Mouse (Mus musculus) CH12.LX (cell line): Measurements from ENCODE around the gene Olfr282.

Experiments
- CTCF ChIP-seq, 2 experiments: IDR thresholded peaks in 1 of 2; conservative IDR thresholded peaks in 1 of 2; 2 replicates each; pipeline ENCODE4 v1.5.1; 2011 to 2012; ENCODE audit warnings: low read depth in 2 of 2, low read length in 2 of 2, improper control_type of control experiment in 1 of 2, inconsistent platforms in 1 of 2, mild to moderate bottlenecking in 1 of 2, moderate library complexity in 1 of 2
- E2F4 ChIP-seq: IDR thresholded peaks from 2 replicates; pipeline ENCODE4 v1.6.1; 2011; ENCODE audit warnings: low read depth, low read length, improper control_type of control experiment; ENCODE audit not compliant: insufficient replicate concordance
- EP300 ChIP-seq: IDR thresholded peaks from 2 replicates; pipeline ENCODE4 v1.6.1; 2011; ENCODE audit warnings: low read length, improper control_type of control experiment
- IRF4 ChIP-seq: IDR thresholded peaks from 2 replicates; pipeline ENCODE4 v1.6.1; 2014; ENCODE audit warnings: low read depth, mild to moderate bottlenecking, inconsistent platforms, low read length, improper control_type of control experiment
- MAFK ChIP-seq: IDR thresholded peaks from 2 replicates; pipeline ENCODE4 v1.6.1; 2011; ENCODE audit warnings: low read length, improper control_type of control experiment; ENCODE audit not compliant: insufficient replicate concordance
- MAZ ChIP-seq: IDR thresholded peaks from 2 replicates; pipeline ENCODE4 v1.6.1; 2012; ENCODE audit warnings: low read depth, mild to moderate bottlenecking, inconsistent platforms, low read length, improper control_type of control experiment, moderate library complexity
- POLR2A ChIP-seq: IDR thresholded peaks from 2 replicates; pipeline ENCODE4 v1.6.1; 2011; ENCODE audit warnings: low read depth, mild to moderate bottlenecking, improper control_type of control experiment, low read length
- RAD21 ChIP-seq: IDR thresholded peaks from 2 replicates; pipeline ENCODE4 v1.6.1; 2011; ENCODE audit warnings: low read depth, mild to moderate bottlenecking, low read length, improper control_type of control experiment, moderate library complexity
- TCF12 ChIP-seq: IDR thresholded peaks from 2 replicates; pipeline ENCODE4 v1.6.1; 2014; ENCODE audit warnings: low read depth, mild to moderate bottlenecking, inconsistent platforms, low read length, improper control_type of control experiment
- USF2 ChIP-seq: conservative IDR thresholded peaks from 2 replicates; pipeline ENCODE4 v1.6.1; 2011; ENCODE audit warnings: low read depth, low read length, improper control_type of control experiment
- ZNF384 ChIP-seq: IDR thresholded peaks from 2 replicates; pipeline ENCODE4 v1.6.1; 2012; ENCODE audit warnings: low read depth, low read length, improper control_type of control experiment, inconsistent platforms

- no peak for TF ChIP-seq EP300
- TF ChIP-seq POLR2A, result no peak
- TF ChIP-seq MAZ, result no peak
- peak; percentile 89 to 96 for TF ChIP-seq CTCF (conservative IDR thresholded peaks at IDR 0.05 in 1 of 2, IDR thresholded peaks at IDR 0.05 in 1 of 2; ENCODE audit: low read depth in 2 of 2, low read length in 2 of 2)
- no peak for TF ChIP-seq USF2
- no peak for TF ChIP-seq E2F4
- no peak for TF ChIP-seq MAFK
- no peak for TF ChIP-seq IRF4
- no peak for TF ChIP-seq ZNF384
- no peak for TF ChIP-seq TCF12
- peak; percentile 97 for TF ChIP-seq RAD21
Measured at GRCm38 (mm10) chr15:98389796-98390195, 41.2 kb upstream of the Olfr282 start.
